Mouse (Mus musculus) olfactory bulb, adult 2 months (tissue): ENCODE results near the gene Ptgr1.

Experiments
- CTCF ChIP-seq: fragments of 200-500 bp; IDR thresholded peaks from 2 replicates; pipeline ENCODE4 v1.5.1; 2012; ENCODE audit warnings: low read depth, mild to moderate bottlenecking, low read length, moderate library complexity; ENCODE audit not compliant: insufficient read depth
- POLR2A ChIP-seq: fragments of 200-500 bp; IDR thresholded peaks from 2 replicates; pipeline ENCODE4 v1.6.1; 2012; ENCODE audit warnings: mild to moderate bottlenecking, low read depth, low read length, moderate library complexity; ENCODE audit not compliant: insufficient read depth

DNA sequence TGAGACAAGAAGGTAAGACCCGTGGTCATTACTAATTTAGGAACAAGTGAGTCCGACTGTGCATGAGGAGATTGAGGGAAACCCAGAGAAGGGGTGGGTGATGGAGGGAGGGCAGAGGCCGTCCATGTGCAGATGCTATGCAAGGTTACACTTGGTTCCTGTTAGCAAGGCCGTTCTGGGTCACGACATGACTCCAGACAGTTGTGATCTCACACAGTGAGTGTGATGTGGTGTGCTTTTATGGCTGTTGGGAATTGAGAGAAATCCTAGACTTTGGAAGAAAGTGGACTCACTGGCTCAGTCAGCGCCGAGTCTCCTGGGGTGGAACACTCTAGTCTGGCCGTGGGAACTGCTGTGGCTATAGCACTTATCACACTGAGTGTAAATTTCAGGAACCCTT, 19.3 kb upstream of the Ptgr1 start:
- TF ChIP-seq POLR2A (no peak), CTCF (no peak)
